Mouse (Mus musculus) urinary bladder, postnatal 25 days (tissue): ENCODE results near the gene Nr2c1.

ENCODE experiments used
- DNase-seq: peaks from one replicate; pipeline ENCODE4 v3.0.0; 2022; ENCODE audit warnings: low spot score

Nr2c1 gene

GRCm38 (mm10) chr10:94210718-94211618 is 63.1 kb downstream of the Nr2c1 start:
- no peak for DNase-seq

- DNase-seq = no peak
Observed at GRCm38 (mm10) chr10:94211725-94212124, 63.9 kb downstream of the Nr2c1 start.

GRCm38 (mm10) chr10:94225026-94225750 is 77.4 kb downstream of the Nr2c1 start:
- no peak for DNase-seq

GRCm38 (mm10) chr10:94230172-94230981 is 82.6 kb downstream of the Nr2c1 start:
- no peak for DNase-seq

- no peak for DNase-seq
Observed at GRCm38 (mm10) chr10:94231025-94231424, 83.2 kb downstream of the Nr2c1 start.

- no peak for DNase-seq
Observed at GRCm38 (mm10) chr10:94235200-94235599, 87.4 kb downstream of the Nr2c1 start.

- DNase-seq = no peak
Observed at GRCm38 (mm10) chr10:94241346-94241745, 93.5 kb downstream of the Nr2c1 start.
